Mouse (Mus musculus) natural killer cell, adult 2 months (primary cell): Measurements from ENCODE around the gene Pla2g4e.

Experiments used
- DNase-seq, 2 experiments: peaks; one replicate each; pipeline ENCODE4 v3.0.0; 2022; ENCODE audit warnings: low spot score in 2 of 2

The Pla2g4e gene

GRCm38 (mm10) chr2:120124096-120124495 lies 121.0 kb downstream of the Pla2g4e start:
- no peak for DNase-seq

- no peak for DNase-seq
These were observed 122.2 kb downstream of the Pla2g4e start for GRCm38 (mm10) chr2:120122983-120123382.

- no peak for DNase-seq
These were observed 127.8 kb downstream of the Pla2g4e start for GRCm38 (mm10) chr2:120117346-120117745.
